Mouse (Mus musculus): ENCODE measurements at regions not wholly inside any gene's neighbourhood (a gene's known extent, or its start where the extent isn't known, plus 50 kb on each side); places are given as distances from the start of the nearest gene placed in this dataset.

- Histone ChIP-seq H3K9me3 (replicated peaks; ENCODE audit: low read length) (no peaks in the 10 kb centered on the region), H3K27ac (ENCODE audit: insufficient read depth, low read depth) (no peak overlapping the region), H3K36me3 (replicated peaks in 1 of 2; ENCODE audit: control insufficient read depth in 1 of 2, insufficient read depth in 1 of 2, low read length in 1 of 2) (no peaks in the 10 kb centered on the region), H3K4me3 (replicated peaks in 1 of 3; ENCODE audit: low read depth in 2 of 3, low read length in 2 of 3, poor library complexity in 1 of 3) (no peak overlapping the region), H3K4me1 (ENCODE audit: control insufficient read depth in 1 of 2, insufficient read depth in 2 of 2) (no peaks in the 10 kb centered on the region), H3K27me3 (replicated peaks) (no peaks in the 10 kb centered on the region), H3K79me2 (replicated peaks; ENCODE audit: control insufficient read depth, extremely low read depth, insufficient read depth, poor library complexity, severe bottlenecking) (no peaks in the 10 kb centered on the region), H3K9ac (ENCODE audit: insufficient read depth, low read depth) (no peak overlapping the region), H3K4me2 (ENCODE audit: insufficient read depth, low read depth, poor library complexity, severe bottlenecking) (no peak overlapping the region)
- no peak for TF ChIP-seq E2F4 (IDR thresholded peaks at IDR 0.05; ENCODE audit: insufficient replicate concordance, low read depth, low read length)
- TF ChIP-seq NRF1 (IDR thresholded peaks at IDR 0.05; ENCODE audit: low read depth, low read length), result no peak
- no peak for TF ChIP-seq MEF2A (IDR thresholded peaks at IDR 0.05; ENCODE audit: borderline replicate concordance, low read depth, low read length)
- TF ChIP-seq ZMIZ1 (IDR thresholded peaks at IDR 0.05; ENCODE audit: low read depth, low read length), result no peak
- no peak for TF ChIP-seq SIN3A (IDR thresholded peaks at IDR 0.05; ENCODE audit: low read length)
- no peak for TF ChIP-seq CHD1 (IDR thresholded peaks at IDR 0.05; ENCODE audit: low read depth, low read length)
- no peak for TF ChIP-seq RCOR1 (conservative IDR thresholded peaks at IDR 0.05; ENCODE audit: low read depth, low read length)
- no peak for TF ChIP-seq JUND (conservative IDR thresholded peaks at IDR 0.05; ENCODE audit: low read depth, low read length)
- TF ChIP-seq MXI1 (IDR thresholded peaks at IDR 0.05; ENCODE audit: low read depth, low read length), result no peak
- no peak for TF ChIP-seq MYC (IDR thresholded peaks at IDR 0.05; ENCODE audit: low read depth, low read length)
- no peak for TF ChIP-seq RAD21 (IDR thresholded peaks at IDR 0.05; ENCODE audit: low read depth, low read length)
- no peak for TF ChIP-seq MAFK (IDR thresholded peaks at IDR 0.05; ENCODE audit: insufficient replicate concordance, low read length)
- TF ChIP-seq EP300 (IDR thresholded peaks at IDR 0.05; ENCODE audit: low read length), result no peak
- TF ChIP-seq SMC3 (IDR thresholded peaks at IDR 0.05; ENCODE audit: low read depth, low read length), result no peak
- TF ChIP-seq MAX (IDR thresholded peaks at IDR 0.05; ENCODE audit: low read length), result no peak
- TF ChIP-seq PAX5 (IDR thresholded peaks at IDR 0.05; ENCODE audit: low read length), result no peak
- TF ChIP-seq KAT2A (IDR thresholded peaks at IDR 0.05; ENCODE audit: insufficient replicate concordance, low read length), result no peak
- TF ChIP-seq JUN (IDR thresholded peaks at IDR 0.05; ENCODE audit: insufficient read depth, low read depth, low read length), result no peak
- no peak for TF ChIP-seq ZKSCAN1 (IDR thresholded peaks at IDR 0.05; ENCODE audit: borderline replicate concordance, low read depth, low read length)
- DNase-seq (ENCODE audit: extremely low read depth), result no peak
- dilution Hi-C loops (cut with MboI; ENCODE audit: extremely low pct_ligation_motif_present, extremely low pct_unique_long_range_greater_than_20kb, low sequenced_read_pairs), result no loop called here
- in situ Hi-C loops (cut with MboI; ENCODE audit: low pct_ligation_motif_present, low pct_unique_long_range_greater_than_20kb, low sequenced_read_pairs), result no loop called here
These were observed 584.3 kb downstream of the Slc4a3 start for GRCm38 (mm10) chr1:76130353-76130752.

- Histone ChIP-seq H3K4me3 (replicated peaks in 1 of 3; ENCODE audit: low read depth in 2 of 3, low read length in 2 of 3, poor library complexity in 1 of 3) (no peak overlapping the region), H3K79me2 (replicated peaks; ENCODE audit: control insufficient read depth, extremely low read depth, insufficient read depth, poor library complexity, severe bottlenecking) (no peaks in the 10 kb centered on the region), H3K4me1 (ENCODE audit: control insufficient read depth in 1 of 2, insufficient read depth in 2 of 2) (no peaks in the 10 kb centered on the region), H3K36me3 (replicated peaks in 1 of 2; ENCODE audit: control insufficient read depth in 1 of 2, insufficient read depth in 1 of 2, low read length in 1 of 2) (no peaks in the 10 kb centered on the region), H3K9me3 (replicated peaks; ENCODE audit: low read length) (no peaks in the 10 kb centered on the region), H3K27me3 (replicated peaks) (no peaks in the 10 kb centered on the region), H3K27ac (ENCODE audit: insufficient read depth, low read depth) (no peak overlapping the region), H3K4me2 (ENCODE audit: insufficient read depth, low read depth, poor library complexity, severe bottlenecking) (no peak overlapping the region), H3K9ac (ENCODE audit: insufficient read depth, low read depth) (no peak overlapping the region)
- dilution Hi-C loops (cut with MboI; ENCODE audit: extremely low pct_ligation_motif_present, extremely low pct_unique_long_range_greater_than_20kb, low sequenced_read_pairs), result no loop called here
- no peak for DNase-seq (ENCODE audit: extremely low read depth)
- in situ Hi-C loops (cut with MboI; ENCODE audit: low pct_ligation_motif_present, low pct_unique_long_range_greater_than_20kb, low sequenced_read_pairs), result no loop called here
- no peak for TF ChIP-seq RCOR1 (conservative IDR thresholded peaks at IDR 0.05; ENCODE audit: low read depth, low read length)
- no peak for TF ChIP-seq SIN3A (IDR thresholded peaks at IDR 0.05; ENCODE audit: low read length)
- TF ChIP-seq KAT2A (IDR thresholded peaks at IDR 0.05; ENCODE audit: insufficient replicate concordance, low read length), result no peak
- TF ChIP-seq ZC3H11A (IDR thresholded peaks at IDR 0.05; ENCODE audit: low read depth, low read length), result no peak
- TF ChIP-seq RAD21 (IDR thresholded peaks at IDR 0.05; ENCODE audit: low read depth, low read length), result no peak
- no peak for TF ChIP-seq MYC (IDR thresholded peaks at IDR 0.05; ENCODE audit: low read depth, low read length)
- TF ChIP-seq EP300 (IDR thresholded peaks at IDR 0.05; ENCODE audit: low read length), result no peak
- no peak for TF ChIP-seq UBTF (IDR thresholded peaks at IDR 0.05; ENCODE audit: low read depth, low read length)
- TF ChIP-seq MAX (IDR thresholded peaks at IDR 0.05; ENCODE audit: low read length), result no peak
- no peak for TF ChIP-seq BHLHE40 (IDR thresholded peaks at IDR 0.05; ENCODE audit: low read depth, low read length)
These were observed 590.7 kb downstream of the Slc4a3 start for GRCm38 (mm10) chr1:76136810-76137209.

Data from CH12.LX (cell line).